Mouse (Mus musculus) brown adipose tissue, adult 24 weeks (tissue): ENCODE measurements around the gene Mgme1. TPM values are rescaled to one million over a fixed set of nuclear protein-coding genes. Genes with fewer than 3 reads are reported as not detected.
A peak's percentile ranks its signal among the peaks of the same experiment; 100 is the strongest.

Source experiments
- H3K27ac ChIP-seq: fragments of 200-500 bp; replicated peaks from 2 replicates; pipeline ENCODE4 v1.5.1; 2012; ENCODE audit warnings: low read depth, mild to moderate bottlenecking, low read length
- H3K4me1 ChIP-seq: fragments of 200-500 bp; 2 replicates; pipeline ENCODE4 v1.6.1; 2012; ENCODE audit warnings: low read length, mixed read lengths; ENCODE audit not compliant: control insufficient read depth, insufficient read depth, insufficient read length
- H3K4me3 ChIP-seq: fragments of 200-500 bp; 2 replicates; pipeline ENCODE4 v1.5.1; 2012; ENCODE audit warnings: low read depth, mild to moderate bottlenecking, low read length, moderate library complexity; ENCODE audit not compliant: insufficient read depth
- polyA plus RNA-seq: library from polyadenylated mRNA; stranded (reverse); fragments of >200 nt; gene quantifications from 2 replicates; pipeline ENCODE4 v1.2.4, GENCODE M21; 2012; ENCODE audit not compliant: missing spikeins, insufficient read depth, insufficient read length

The Mgme1 gene
- polyA plus RNA-seq, 1 experiment = 21.4 TPM

- Histone ChIP-seq H3K4me1 (peaks cover 2% of the 10 kb centered on the region), H3K27ac (peak overlapping the region; percentile 58), H3K4me3 (no peak overlapping the region)
Measured at GRCm38 (mm10) chr2:144245464-144245863, 25.0 kb upstream of the Mgme1 start.

GRCm38 (mm10) chr2:144246270-144246669, 24.2 kb upstream of the Mgme1 start:
- Histone ChIP-seq H3K4me3 (no peak overlapping the region), H3K4me1 (peaks cover 2% of the 10 kb centered on the region), H3K27ac (0 out of 2 replicates have a peak overlapping the region, but pooled peaks have one; percentile 58)

GRCm38 (mm10) chr2:144247337-144247978, 23.0 kb upstream of the Mgme1 start:
- Histone ChIP-seq H3K4me3 (no peak overlapping the region), H3K27ac (peak overlapping the region; percentile 32), H3K4me1 (peaks cover 2% of the 10 kb centered on the region)

GRCm38 (mm10) chr2:144248613-144249376, 21.7 kb upstream of the Mgme1 start:
- Histone ChIP-seq H3K4me1 (peaks cover 2% of the 10 kb centered on the region), H3K27ac (no peak overlapping the region), H3K4me3 (no peak overlapping the region)

- peaks cover 2% of the 10 kb centered on the region for H3K4me1 ChIP-seq
- H3K27ac ChIP-seq = no peak overlapping the region
Measured at GRCm38 (mm10) chr2:144250111-144250510, 20.4 kb upstream of the Mgme1 start.

GRCm38 (mm10) chr2:144262837-144263236, 7.6 kb upstream of the Mgme1 start:
- Histone ChIP-seq H3K27ac (no peak overlapping the region), H3K4me3 (no peak overlapping the region), H3K4me1 (peaks cover 7% of the 10 kb centered on the region; the same call in 1 of the 2 replicates)

More at GRCm38 (mm10) chr2:144250111-144250510, 20.4 kb upstream of the Mgme1 start:
- H3K4me3 ChIP-seq = no peak overlapping the region

- Histone ChIP-seq H3K4me3 (no peak overlapping the region), H3K27ac (no peak overlapping the region), H3K4me1 (peaks cover 8% of the 10 kb centered on the region; the same call in 1 of the 2 replicates)
Measured at GRCm38 (mm10) chr2:144264398-144265119, 5.9 kb upstream of the Mgme1 start.

- Histone ChIP-seq H3K4me1 (peaks cover 8% of the 10 kb centered on the region; the same call in 1 of the 2 replicates), H3K27ac (no peak overlapping the region), H3K4me3 (no peak overlapping the region)
Measured at GRCm38 (mm10) chr2:144265120-144265488, 5.4 kb upstream of the Mgme1 start.

- H3K27ac ChIP-seq = peak overlapping the region; percentile 56; the same call in 1 of the 2 replicates
- H3K4me3 ChIP-seq = no peak overlapping the region
- peaks cover 8% of the 10 kb centered on the region; the same call in 1 of the 2 replicates for H3K4me1 ChIP-seq
Measured at GRCm38 (mm10) chr2:144265916-144266683, 4.4 kb upstream of the Mgme1 start.

- Histone ChIP-seq H3K4me1 (peaks cover 8% of the 10 kb centered on the region; the same call in 1 of the 2 replicates), H3K27ac (peak overlapping the region; percentile 18; the same call in 1 of the 2 replicates), H3K4me3 (no peak overlapping the region)
Measured at GRCm38 (mm10) chr2:144267004-144267730, 3.3 kb upstream of the Mgme1 start.

- Histone ChIP-seq H3K4me1 (peaks cover 8% of the 10 kb centered on the region; the same call in 1 of the 2 replicates), H3K27ac (no peak overlapping the region), H3K4me3 (no peak overlapping the region)
Measured at GRCm38 (mm10) chr2:144267731-144268015, 2.8 kb upstream of the Mgme1 start.

GRCm38 (mm10) chr2:144268446-144269305, 1.8 kb upstream of the Mgme1 start:
- Histone ChIP-seq H3K27ac (no peak overlapping the region), H3K4me1 (peaks cover 8% of the 10 kb centered on the region; the same call in 1 of the 2 replicates), H3K4me3 (0 out of 2 replicates have a peak overlapping the region, but pooled peaks have one; percentile 5)

- H3K4me1 ChIP-seq = peaks cover 8% of the 10 kb centered on the region; the same call in 1 of the 2 replicates
- H3K4me3 ChIP-seq = peak overlapping the region; percentile 44
- H3K27ac ChIP-seq = peak overlapping the region; percentile 16; the same call in 1 of the 2 replicates
Measured at GRCm38 (mm10) chr2:144269306-144269650, 1.2 kb upstream of the Mgme1 start.
